Mouse (Mus musculus): ENCODE data around the gene Gng12.
"Not testable (repeated sequence)": the region's sequence is repeated elsewhere in the genome, so short reads cannot be mapped to it uniquely, and the experiment has no call there.

The Gng12 gene

DNA sequence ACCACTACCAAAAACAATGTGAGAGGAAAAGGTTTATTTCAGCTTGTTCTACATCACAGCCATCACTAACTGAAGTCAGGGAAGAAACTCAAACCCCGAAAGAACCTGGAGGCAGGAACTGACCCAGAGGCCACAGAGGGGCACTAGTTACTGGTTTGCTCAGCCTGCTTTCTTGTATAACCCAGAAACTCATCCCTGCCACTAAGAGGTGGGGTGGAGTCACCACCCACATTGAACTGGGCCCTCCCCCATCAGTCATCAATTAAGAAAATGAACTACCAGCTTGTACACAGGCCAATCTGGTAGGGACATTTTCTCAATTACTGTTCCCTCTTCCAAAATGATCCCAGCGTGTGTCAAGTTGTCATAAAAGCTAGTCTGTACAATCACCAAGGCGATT, 130.5 kb downstream of the Gng12 start:
- DNase-seq (ENCODE audit: low read depth, low spot score), result no peak

DNA sequence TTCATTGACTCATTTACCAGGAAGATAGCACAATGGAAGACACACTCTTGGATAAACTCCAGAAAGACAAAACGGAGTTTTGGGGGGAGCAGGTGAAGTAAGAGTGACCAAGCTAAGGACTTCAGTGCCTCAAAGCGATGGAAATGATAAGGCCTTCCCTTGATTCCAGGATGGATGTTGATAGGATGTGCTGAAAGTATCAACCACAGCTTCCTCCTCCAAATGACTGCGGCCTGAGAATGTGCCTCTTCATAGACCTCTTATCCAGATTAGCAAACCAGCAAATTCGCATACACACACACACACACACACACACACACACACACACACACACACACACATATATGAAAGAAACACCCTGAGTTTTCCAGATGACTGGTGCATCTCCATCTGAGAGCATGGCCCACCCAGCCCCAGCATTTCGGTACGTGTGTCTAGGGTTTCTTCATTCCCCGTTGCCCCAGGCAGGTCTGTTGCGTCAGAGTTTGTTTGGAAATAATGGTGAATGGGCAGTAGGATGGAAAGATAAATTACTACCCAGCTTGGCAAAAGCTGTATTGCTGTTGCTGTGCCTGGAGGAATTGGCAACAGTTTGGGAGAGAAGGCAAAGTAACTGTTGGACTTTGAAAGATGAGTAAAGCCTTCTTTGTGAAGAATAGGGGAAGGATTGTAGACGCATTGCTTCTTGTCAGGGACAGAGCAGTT, 131.4 kb downstream of the Gng12 start:
- no peak for DNase-seq (ENCODE audit: low read depth, low spot score)

DNA sequence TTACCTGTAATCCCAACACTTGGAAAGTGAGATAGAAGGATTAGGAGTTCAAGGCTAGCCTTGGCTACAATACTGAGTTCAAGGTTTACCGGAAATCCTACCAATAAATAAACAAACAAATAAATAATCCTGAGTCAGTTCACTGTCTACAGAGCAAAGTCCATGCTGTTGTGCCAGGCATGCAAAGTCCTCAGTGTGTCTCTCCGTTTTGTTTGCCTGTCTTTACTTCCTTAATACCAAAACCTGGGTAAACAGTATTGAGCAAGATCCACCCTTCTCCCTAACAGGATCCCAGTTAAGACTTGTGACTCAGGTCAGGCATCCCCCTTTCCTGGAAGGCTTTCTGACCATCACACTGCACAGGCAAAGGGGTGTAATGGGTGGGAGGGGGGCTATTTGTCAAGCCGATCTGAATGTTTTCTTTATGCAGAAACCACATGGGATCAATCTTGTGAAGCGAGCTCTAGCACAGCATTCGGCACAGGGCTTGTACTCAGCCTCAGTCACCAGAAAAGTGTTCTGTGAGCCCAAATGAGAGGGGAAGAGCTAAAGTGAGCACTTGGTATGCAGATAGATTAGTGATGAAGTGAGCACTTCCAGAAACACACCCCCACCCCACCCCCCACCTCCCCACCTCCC, 133.2 kb downstream of the Gng12 start:
- no peak for DNase-seq (ENCODE audit: low read depth, low spot score)

GRCm38 (mm10) chr6:67029987-67030386, 133.8 kb downstream of the Gng12 start:
- no peak for DNase-seq (ENCODE audit: low read depth, low spot score)

DNA sequence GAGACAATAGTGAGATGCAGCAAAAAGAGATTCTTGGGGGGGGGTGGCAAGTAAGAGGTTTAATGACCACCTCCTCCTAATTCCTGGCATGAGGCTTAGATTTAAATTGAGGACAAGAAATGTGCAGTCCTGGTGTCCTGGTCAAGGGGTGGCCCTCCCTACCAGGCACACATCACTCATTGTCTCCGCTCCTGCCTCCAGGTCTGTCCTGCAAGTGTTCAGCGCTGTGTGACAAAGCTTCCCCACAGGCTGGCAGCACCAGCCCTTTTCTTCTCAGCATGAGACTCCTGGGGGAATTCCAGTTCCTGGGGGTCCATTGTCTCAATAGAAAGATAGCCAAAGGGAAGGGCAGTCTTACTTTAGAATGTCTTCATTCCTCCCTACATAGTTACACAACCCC, 134.2 kb downstream of the Gng12 start:
- DNase-seq (ENCODE audit: low read depth, low spot score), result no peak

GRCm38 (mm10) chr6:67030846-67031245, 134.6 kb downstream of the Gng12 start:
- no peak for DNase-seq (ENCODE audit: low read depth, low spot score)

- DNase-seq (ENCODE audit: low read depth, low spot score), result not testable (repeated sequence)
These were observed 136.4 kb downstream of the Gng12 start for GRCm38 (mm10) chr6:67032551-67032950.

DNA sequence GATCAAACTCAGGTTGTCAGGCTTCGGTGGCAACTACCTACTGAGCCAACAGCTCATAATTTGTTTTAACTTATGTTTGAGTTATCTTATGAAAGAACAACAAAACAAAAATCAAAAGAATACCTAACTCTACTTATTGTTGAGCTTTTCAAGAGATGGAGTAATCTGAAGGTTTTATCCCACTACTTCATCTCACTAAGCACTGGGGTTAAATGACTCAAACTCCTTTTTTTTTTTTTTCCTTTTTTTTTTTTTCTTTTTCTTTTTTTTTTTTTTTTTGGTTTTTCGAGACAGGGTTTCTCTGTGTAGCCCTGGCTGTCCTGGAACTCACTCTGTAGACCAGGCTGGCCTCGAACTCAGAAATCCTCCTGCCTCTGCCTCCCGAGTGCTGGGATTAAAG, 136.8 kb downstream of the Gng12 start:
- not testable (repeated sequence) for DNase-seq (ENCODE audit: low read depth, low spot score)

- DNase-seq (ENCODE audit: low read depth, low spot score), result no peak
These were observed 137.4 kb downstream of the Gng12 start for GRCm38 (mm10) chr6:67033604-67034003.

- peak; percentile 72 for DNase-seq (ENCODE audit: low read depth, low spot score)
These were observed 138.3 kb downstream of the Gng12 start for GRCm38 (mm10) chr6:67034331-67035130.

DNA sequence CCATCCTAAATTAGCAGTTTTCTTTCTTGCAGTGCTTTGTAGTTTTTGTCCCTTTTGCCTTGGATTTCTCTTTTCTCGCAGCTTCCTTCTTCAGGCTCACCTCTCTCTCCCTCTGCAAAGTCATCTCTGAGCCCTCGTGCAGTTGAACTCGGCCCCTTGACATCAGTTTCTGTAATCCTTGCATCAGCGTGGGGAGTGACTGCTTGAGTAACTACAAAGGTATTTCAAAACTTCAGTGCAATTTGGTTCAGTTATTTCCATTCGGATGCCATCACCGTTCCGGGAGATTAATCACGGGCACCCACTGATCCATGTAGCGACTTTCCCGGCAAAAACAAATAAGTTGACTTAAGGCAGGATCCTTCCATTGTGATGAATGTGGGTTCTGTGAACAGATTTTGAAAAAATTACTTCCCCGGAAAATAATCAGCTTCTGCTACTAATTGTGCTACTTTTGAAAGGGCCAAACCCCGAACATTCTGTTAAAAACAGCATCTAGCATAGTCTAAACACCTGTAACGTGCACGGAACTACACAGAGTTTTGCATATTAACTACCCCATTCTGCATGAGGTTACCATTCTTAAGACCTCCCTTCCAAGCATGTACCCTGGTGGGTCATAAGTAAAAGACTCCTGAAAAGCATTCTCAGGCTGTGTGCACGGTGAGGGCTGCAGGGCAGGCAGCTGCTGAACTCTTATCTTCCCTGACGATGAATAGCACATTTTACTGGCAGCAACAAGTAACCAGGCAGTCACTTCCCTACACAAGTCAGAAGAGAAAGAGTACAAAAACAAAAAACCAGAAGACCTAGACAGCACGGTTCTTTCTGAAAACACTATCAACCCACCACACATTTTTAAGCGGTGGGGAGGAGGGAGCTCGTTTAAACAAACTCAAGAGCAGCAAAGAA, 139.4 kb downstream of the Gng12 start:
- DNase-seq (ENCODE audit: low read depth, low spot score), result peak; percentile 64

DNA sequence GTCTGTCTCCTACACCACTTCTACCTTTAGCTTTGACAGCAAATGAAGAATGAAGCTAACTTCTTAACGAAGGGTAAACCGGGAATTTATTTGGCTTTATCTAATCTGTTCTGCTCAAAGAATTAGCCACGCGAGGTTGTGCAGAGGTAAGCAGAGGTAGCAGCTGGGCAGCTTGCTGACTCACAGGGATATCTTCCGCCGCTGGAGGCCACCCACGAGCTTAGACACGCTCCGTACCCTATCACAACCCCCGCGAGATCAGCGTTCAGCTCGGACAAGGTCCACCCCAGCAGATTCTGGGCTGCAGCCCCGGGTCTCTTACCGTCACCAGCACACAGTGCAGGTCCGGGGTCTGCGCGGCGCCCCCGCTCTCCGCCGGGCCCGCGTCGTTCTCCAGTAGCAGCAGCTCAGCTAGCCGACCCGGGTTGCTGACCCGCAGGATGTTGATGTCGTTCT, 140.2 kb downstream of the Gng12 start:
- peak; percentile 73 for DNase-seq (ENCODE audit: low read depth, low spot score)

DNA sequence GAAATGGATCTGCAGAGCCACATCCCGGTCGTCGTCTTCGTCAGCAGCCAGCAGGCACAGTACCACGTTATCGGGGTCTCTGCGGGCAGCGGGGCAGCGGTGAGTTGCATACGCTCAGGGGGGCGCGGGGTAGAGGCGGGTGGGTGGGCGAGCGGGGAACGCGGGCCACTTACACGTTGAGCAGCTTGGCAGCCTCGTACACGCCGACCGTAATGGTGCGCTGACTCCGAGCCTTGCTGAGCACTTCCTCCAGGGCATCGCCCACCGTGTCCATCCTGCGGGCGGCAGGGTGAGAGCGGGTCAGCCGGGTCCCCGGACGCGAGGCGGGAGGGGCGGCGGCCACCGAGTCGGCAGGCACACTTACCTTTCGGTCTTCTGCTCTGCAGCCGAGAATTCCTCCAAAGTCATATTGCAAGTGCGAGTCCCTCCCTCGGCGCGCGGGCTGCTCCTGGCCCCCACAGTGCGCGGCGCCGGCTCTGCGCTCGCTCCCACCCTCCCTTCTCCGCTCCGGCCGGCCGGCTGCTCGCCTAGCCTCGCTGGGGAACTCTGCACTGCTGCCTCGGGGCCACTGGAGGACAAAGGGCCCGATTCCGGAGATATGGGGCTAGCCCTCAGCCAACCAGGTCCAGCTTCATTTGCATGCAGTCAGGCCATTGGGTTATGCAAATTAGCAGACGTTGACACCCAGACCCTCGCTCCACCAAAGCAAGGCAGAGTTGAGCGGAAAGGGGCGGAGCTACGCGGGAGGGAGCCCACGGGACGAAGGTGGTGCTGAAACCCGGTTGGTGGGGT, 140.8 kb downstream of the Gng12 start, which contains the start of gene Gadd45a:
TSS of gene Gadd45a (minus strand) at position 621 of the 792 bp plus-strand sequence.
- peak; percentile 93 for DNase-seq (ENCODE audit: low read depth, low spot score)

DNA sequence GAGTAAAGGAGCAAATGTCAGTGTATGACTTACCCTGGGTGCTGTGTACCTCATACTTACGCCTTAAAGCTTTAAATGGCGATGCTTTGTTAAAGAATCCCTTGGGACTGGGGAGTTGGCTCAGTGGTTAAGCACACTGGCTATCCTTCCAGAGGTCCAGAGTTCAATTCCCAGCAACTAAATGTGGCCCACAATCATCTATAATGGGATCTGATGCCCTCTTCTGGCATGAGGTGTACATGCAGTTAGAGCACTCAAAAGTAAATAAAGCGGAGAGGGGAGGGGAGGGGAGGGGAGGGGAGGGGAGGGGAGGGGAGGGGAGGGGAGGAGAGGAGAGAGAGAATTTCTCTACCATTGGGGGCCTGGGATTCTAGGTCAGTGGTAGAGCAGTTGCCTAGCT, 142.8 kb downstream of the Gng12 start:
- DNase-seq (ENCODE audit: low read depth, low spot score), result no peak

GRCm38 (mm10) chr6:67040904-67041410, 144.8 kb downstream of the Gng12 start:
- DNase-seq (ENCODE audit: low read depth, low spot score), result no peak

DNA sequence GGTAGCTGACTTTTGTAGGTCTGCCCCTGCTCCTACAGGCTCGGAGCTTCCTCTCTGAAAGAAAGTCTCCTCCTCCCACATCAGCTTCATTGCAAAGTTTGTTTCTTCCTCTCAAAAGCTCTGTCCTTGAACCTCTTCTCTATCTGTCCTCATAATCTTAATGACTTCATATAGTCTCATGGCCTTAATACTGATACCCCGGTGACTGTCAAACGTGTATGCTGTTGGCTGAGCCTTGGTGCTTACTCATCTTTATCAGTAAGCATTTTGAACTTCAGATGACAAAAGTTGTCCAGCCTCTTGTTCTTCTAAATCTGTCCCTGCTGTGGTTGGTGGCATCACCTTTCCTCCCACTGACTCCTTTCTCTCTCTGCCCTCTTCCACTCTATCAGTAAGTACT, 149.2 kb downstream of the Gng12 start:
- DNase-seq (ENCODE audit: low read depth, low spot score), result no peak

DNA sequence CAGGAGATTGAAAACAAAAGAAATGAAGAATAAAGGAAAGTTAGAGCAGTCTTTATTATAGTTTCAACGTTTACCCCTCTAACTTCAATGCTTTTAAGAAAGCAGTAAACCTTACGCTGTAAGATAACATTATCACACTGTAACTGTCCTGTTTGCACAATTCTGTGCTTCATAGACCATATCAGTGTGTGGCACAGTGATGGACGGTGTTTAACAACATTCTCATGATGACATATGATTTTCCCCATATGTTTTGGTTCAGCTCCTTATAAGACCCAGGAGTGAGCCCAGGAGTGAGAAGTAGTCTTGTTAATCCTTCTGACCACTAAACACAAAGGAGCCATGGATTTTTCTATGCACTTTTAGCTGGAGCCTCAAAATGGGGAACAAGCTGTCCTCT, 150.7 kb downstream of the Gng12 start:
- DNase-seq (ENCODE audit: low read depth, low spot score), result no peak

GRCm38 (mm10) chr6:67048052-67048691, 152.0 kb downstream of the Gng12 start:
- DNase-seq (ENCODE audit: low read depth, low spot score), result no peak

DNA sequence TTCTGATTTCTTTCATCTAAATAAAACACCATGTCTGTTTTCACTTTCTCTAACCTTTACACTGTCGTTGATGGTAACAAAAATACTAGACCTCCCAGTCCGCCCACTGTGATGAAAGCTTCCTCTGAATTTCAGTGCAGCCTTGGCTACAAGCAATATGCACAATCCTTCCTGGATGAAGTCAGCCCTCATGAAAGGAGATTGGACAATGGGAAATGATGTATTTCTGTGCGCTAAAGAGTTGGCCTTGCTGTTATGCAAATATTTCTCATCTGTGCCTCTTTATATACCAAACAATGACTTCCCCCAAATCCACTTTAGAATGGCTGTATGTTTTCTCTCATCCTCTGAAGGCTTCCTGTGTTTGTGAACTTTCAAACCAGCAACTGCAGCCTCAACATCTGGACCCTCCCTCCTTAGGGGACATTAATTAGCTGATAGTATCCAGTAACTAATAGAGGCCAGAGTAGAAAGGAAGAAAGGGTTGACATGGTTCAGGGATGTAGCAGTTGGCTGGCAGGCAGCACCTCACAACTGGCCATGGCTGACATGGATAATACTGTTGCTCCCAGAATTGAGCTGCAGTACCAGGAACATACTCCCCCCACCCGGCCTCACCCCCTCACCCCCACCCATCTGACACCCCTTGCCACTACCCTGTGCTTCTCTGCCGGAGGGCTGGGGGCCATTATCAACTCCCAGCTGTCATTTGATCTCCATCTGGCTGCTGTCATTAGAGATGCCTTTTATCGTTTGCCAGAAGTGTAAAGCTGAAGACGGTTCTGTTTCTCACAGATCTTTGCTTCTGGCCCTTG, 152.9 kb downstream of the Gng12 start:
- DNase-seq (ENCODE audit: low read depth, low spot score), result no peak

Measured in c-Kit-negative CD71-positive TER-119-positive erythroid progenitor cells, embryonic 14.5 days (primary cell).